Mouse (Mus musculus): Measurements from ENCODE around the gene Tppp.
"Not testable (repeated sequence)": the region's sequence is repeated elsewhere in the genome, so short reads cannot be mapped to it uniquely, and the experiment has no call there.

The Tppp gene

GRCm38 (mm10) chr13:74008948-74009718, at the start of gene Tppp:
TSS of gene Tppp (plus strand) at chr13:74009407.
- peak; percentile 87 to 91 for DNase-seq (ENCODE audit: low spot score in 2 of 2)

- DNase-seq (ENCODE audit: low spot score in 2 of 2) = no peak
Measured at GRCm38 (mm10) chr13:73960117-73960652, 49.0 kb upstream of the Tppp start.

GRCm38 (mm10) chr13:73961177-73961576, 48.0 kb upstream of the Tppp start:
- no peak for DNase-seq (ENCODE audit: low spot score in 2 of 2)

GRCm38 (mm10) chr13:73963551-73963950, 45.7 kb upstream of the Tppp start, which contains the start of gene Zdhhc11:
TSS of gene Zdhhc11 (plus strand) at chr13:73963851.
- no peak for DNase-seq (ENCODE audit: low spot score in 2 of 2)

- DNase-seq (ENCODE audit: low spot score in 2 of 2) = peak; percentile 20 to 42
Measured at GRCm38 (mm10) chr13:73970545-73971448, 38.4 kb upstream of the Tppp start.

GRCm38 (mm10) chr13:73974523-73974922, 34.7 kb upstream of the Tppp start:
- no peak for DNase-seq (ENCODE audit: low spot score in 2 of 2)

GRCm38 (mm10) chr13:73976935-73977334, 32.3 kb upstream of the Tppp start:
- no peak for DNase-seq (ENCODE audit: low spot score in 2 of 2)

GRCm38 (mm10) chr13:73990325-73990724, 18.9 kb upstream of the Tppp start:
- DNase-seq (ENCODE audit: low spot score in 2 of 2) = no peak

- DNase-seq (ENCODE audit: low spot score in 2 of 2) = no peak
Measured at GRCm38 (mm10) chr13:73990761-73991160, 18.4 kb upstream of the Tppp start.

- no peak for DNase-seq (ENCODE audit: low spot score in 2 of 2)
Measured at GRCm38 (mm10) chr13:73991267-73991666, 17.9 kb upstream of the Tppp start.

- DNase-seq (ENCODE audit: low spot score in 2 of 2) = no peak
Measured at GRCm38 (mm10) chr13:73996456-73996855, 12.8 kb upstream of the Tppp start.

GRCm38 (mm10) chr13:74000519-74000918, 8.7 kb upstream of the Tppp start:
- DNase-seq (ENCODE audit: low spot score in 2 of 2) = no peak

GRCm38 (mm10) chr13:74000961-74001360, 8.2 kb upstream of the Tppp start:
- no peak for DNase-seq (ENCODE audit: low spot score in 2 of 2)

GRCm38 (mm10) chr13:74001492-74001891, 7.7 kb upstream of the Tppp start:
- no peak for DNase-seq (ENCODE audit: low spot score in 2 of 2)

GRCm38 (mm10) chr13:74006881-74007280, 2.3 kb upstream of the Tppp start:
- not testable (repeated sequence) for DNase-seq (ENCODE audit: low spot score in 2 of 2)

- DNase-seq (ENCODE audit: low spot score in 2 of 2) = not testable (repeated sequence)
Measured at GRCm38 (mm10) chr13:74008216-74008615, 991 bp upstream of the Tppp start.

- peak; percentile 75 to 77 for DNase-seq (ENCODE audit: low spot score in 2 of 2)
Measured at GRCm38 (mm10) chr13:74009791-74010614, 796 bp downstream of the Tppp start.

- DNase-seq (ENCODE audit: low spot score in 2 of 2) = peak; percentile 38 to 42
Measured at GRCm38 (mm10) chr13:74010678-74011077, 1.5 kb downstream of the Tppp start.

GRCm38 (mm10) chr13:74015908-74016307, 6.7 kb downstream of the Tppp start:
- no peak for DNase-seq (ENCODE audit: low spot score in 2 of 2)

- DNase-seq (ENCODE audit: low spot score in 2 of 2) = no peak
Measured at GRCm38 (mm10) chr13:74017426-74017825, 8.2 kb downstream of the Tppp start.

- DNase-seq (ENCODE audit: low spot score in 2 of 2) = not testable (repeated sequence)
Measured at GRCm38 (mm10) chr13:74019006-74019405, 9.8 kb downstream of the Tppp start.

Data from frontal cortex, postnatal 14 days (tissue).